Mouse (Mus musculus): Measurements from ENCODE around the gene Aqp6. TPM values are rescaled to one million over a fixed set of nuclear protein-coding genes. Genes with fewer than 3 reads are reported as not detected.

Gene Aqp6
- total RNA-seq (2022): under 1 TPM in 1 of 4 experiments, not detected in 3; 0.36 TPM

- DNase-seq (ENCODE audit: low spot score in 2 of 2): no peak
Measured at GRCm38 (mm10) chr15:99600986-99601822, at the start of gene Aqp6. TSS of gene Aqp6 (plus strand) at chr15:99601400.

GRCm38 (mm10) chr15:99553767-99554166 is 47.4 kb upstream of the Aqp6 start:
- no peak for DNase-seq (ENCODE audit: low spot score in 2 of 2)

GRCm38 (mm10) chr15:99558947-99559346 is 42.3 kb upstream of the Aqp6 start:
- no peak for DNase-seq (ENCODE audit: low spot score in 2 of 2)

- DNase-seq (ENCODE audit: low spot score in 2 of 2): no peak
Measured at GRCm38 (mm10) chr15:99560246-99560645, 41.0 kb upstream of the Aqp6 start.

GRCm38 (mm10) chr15:99567371-99567770 is 33.8 kb upstream of the Aqp6 start:
- DNase-seq (ENCODE audit: low spot score in 2 of 2): no peak

- DNase-seq (ENCODE audit: low spot score in 2 of 2): no peak
Measured at GRCm38 (mm10) chr15:99568682-99569081, 32.5 kb upstream of the Aqp6 start.

- peak in 1 of 2 experiments; percentile 24 for DNase-seq (ENCODE audit: low spot score in 2 of 2)
Measured at GRCm38 (mm10) chr15:99569123-99569522, 32.1 kb upstream of the Aqp6 start.

GRCm38 (mm10) chr15:99578802-99579485 is 22.3 kb upstream of the Aqp6 start, which contains the start of gene Aqp2:
TSS of gene Aqp2 (plus strand) at chr15:99579055.
- DNase-seq (ENCODE audit: low spot score in 2 of 2): no peak

- no peak for DNase-seq (ENCODE audit: low spot score in 2 of 2)
Measured at GRCm38 (mm10) chr15:99583463-99584344, 17.5 kb upstream of the Aqp6 start.

GRCm38 (mm10) chr15:99584407-99585202 is 16.6 kb upstream of the Aqp6 start:
- no peak for DNase-seq (ENCODE audit: low spot score in 2 of 2)

- DNase-seq (ENCODE audit: low spot score in 2 of 2): no peak
Measured at GRCm38 (mm10) chr15:99585741-99586140, 15.5 kb upstream of the Aqp6 start.

- DNase-seq (ENCODE audit: low spot score in 2 of 2): no peak
Measured at GRCm38 (mm10) chr15:99586525-99586924, 14.7 kb upstream of the Aqp6 start.

GRCm38 (mm10) chr15:99589237-99589636 is 12.0 kb upstream of the Aqp6 start:
- no peak for DNase-seq (ENCODE audit: low spot score in 2 of 2)

- DNase-seq (ENCODE audit: low spot score in 2 of 2): no peak
Measured at GRCm38 (mm10) chr15:99589704-99590103, 11.5 kb upstream of the Aqp6 start.

GRCm38 (mm10) chr15:99590429-99591084 is 10.6 kb upstream of the Aqp6 start, which contains the start of gene Aqp5:
TSS of gene Aqp5 (plus strand) at chr15:99590782.
- DNase-seq (ENCODE audit: low spot score in 2 of 2): no peak

- DNase-seq (ENCODE audit: low spot score in 2 of 2): no peak
Measured at GRCm38 (mm10) chr15:99592177-99592576, 9.0 kb upstream of the Aqp6 start.

- no peak for DNase-seq (ENCODE audit: low spot score in 2 of 2)
Measured at GRCm38 (mm10) chr15:99592877-99593276, 8.3 kb upstream of the Aqp6 start.

- no peak for DNase-seq (ENCODE audit: low spot score in 2 of 2)
Measured at GRCm38 (mm10) chr15:99594951-99595350, 6.2 kb upstream of the Aqp6 start.

GRCm38 (mm10) chr15:99596056-99596687 is 5.0 kb upstream of the Aqp6 start:
- DNase-seq (ENCODE audit: low spot score in 2 of 2): peak; percentile 83 to 90

GRCm38 (mm10) chr15:99596841-99597240 is 4.4 kb upstream of the Aqp6 start:
- DNase-seq (ENCODE audit: low spot score in 2 of 2): no peak
